Mouse (Mus musculus) frontal cortex, postnatal 14 days (tissue): ENCODE results near the gene Col1a1.
"Not testable (repeated sequence)": the region's sequence is repeated elsewhere in the genome, so short reads cannot be mapped to it uniquely, and the experiment has no call there.

Experiments
- DNase-seq, 2 experiments: peaks; one replicate each; pipeline ENCODE4 v3.0.0; 2022; ENCODE audit warnings: low spot score in 2 of 2

The Col1a1 gene

GRCm38 (mm10) chr11:94938296-94938695 lies 2.3 kb downstream of the Col1a1 start:
- DNase-seq = no peak

GRCm38 (mm10) chr11:94939280-94939679 lies 3.3 kb downstream of the Col1a1 start:
- peak in 1 of 2 experiments; percentile 73 for DNase-seq

- DNase-seq = no peak
Measured at GRCm38 (mm10) chr11:94941121-94941520, 5.1 kb downstream of the Col1a1 start.

- no peak for DNase-seq
Measured at GRCm38 (mm10) chr11:94941776-94942175, 5.8 kb downstream of the Col1a1 start.

GRCm38 (mm10) chr11:94942282-94943023 lies 6.4 kb downstream of the Col1a1 start:
- DNase-seq = no peak

- no peak for DNase-seq
Measured at GRCm38 (mm10) chr11:94943054-94943453, 7.0 kb downstream of the Col1a1 start.

GRCm38 (mm10) chr11:94944295-94944694 lies 8.3 kb downstream of the Col1a1 start:
- DNase-seq = no peak

- DNase-seq = no peak
Measured at GRCm38 (mm10) chr11:94945236-94945635, 9.2 kb downstream of the Col1a1 start.

GRCm38 (mm10) chr11:94952169-94952568 lies 16.1 kb downstream of the Col1a1 start:
- no peak for DNase-seq

GRCm38 (mm10) chr11:94955103-94955502 lies 19.1 kb downstream of the Col1a1 start:
- DNase-seq = no peak

- no peak for DNase-seq
Measured at GRCm38 (mm10) chr11:94957693-94958064, 21.7 kb downstream of the Col1a1 start.

- peak in 1 of 2 experiments; percentile 39 for DNase-seq
Measured at GRCm38 (mm10) chr11:94958065-94958858, 22.2 kb downstream of the Col1a1 start.

GRCm38 (mm10) chr11:94962534-94963101 lies 26.6 kb downstream of the Col1a1 start:
- no peak for DNase-seq

GRCm38 (mm10) chr11:94967419-94967818 lies 31.4 kb downstream of the Col1a1 start, which contains the start of gene Hils1:
Hils1 (plus strand) TSS chr11:94967593.
- no peak for DNase-seq

GRCm38 (mm10) chr11:94968187-94968586 lies 32.2 kb downstream of the Col1a1 start:
- DNase-seq = no peak

GRCm38 (mm10) chr11:94969709-94970108 lies 33.7 kb downstream of the Col1a1 start:
- DNase-seq = not testable (repeated sequence)

GRCm38 (mm10) chr11:94970210-94970943 lies 34.4 kb downstream of the Col1a1 start:
- peak in 1 of 2 experiments; percentile 78 for DNase-seq

- peak in 1 of 2 experiments; percentile 3 for DNase-seq
Measured at GRCm38 (mm10) chr11:94971895-94972615, 36.0 kb downstream of the Col1a1 start.

GRCm38 (mm10) chr11:94972887-94973286 lies 36.9 kb downstream of the Col1a1 start:
- peak in 1 of 2 experiments; percentile 3 for DNase-seq

GRCm38 (mm10) chr11:94973313-94973712 lies 37.3 kb downstream of the Col1a1 start:
- peak in 1 of 2 experiments; percentile 2 for DNase-seq

GRCm38 (mm10) chr11:94974951-94975350 lies 38.9 kb downstream of the Col1a1 start:
- no peak for DNase-seq
